Mouse (Mus musculus) lung, postnatal 14 days (tissue): Measurements from ENCODE around the gene Hbq1a.
A peak's percentile ranks its signal among the peaks of the same experiment; 100 is the strongest.
"Not testable (repeated sequence)": the region's sequence is repeated elsewhere in the genome, so short reads cannot be mapped to it uniquely, and the experiment has no call there.

Experiments
- DNase-seq: peaks from one replicate; pipeline ENCODE4 v3.0.0; 2021

Gene Hbq1a

DNA sequence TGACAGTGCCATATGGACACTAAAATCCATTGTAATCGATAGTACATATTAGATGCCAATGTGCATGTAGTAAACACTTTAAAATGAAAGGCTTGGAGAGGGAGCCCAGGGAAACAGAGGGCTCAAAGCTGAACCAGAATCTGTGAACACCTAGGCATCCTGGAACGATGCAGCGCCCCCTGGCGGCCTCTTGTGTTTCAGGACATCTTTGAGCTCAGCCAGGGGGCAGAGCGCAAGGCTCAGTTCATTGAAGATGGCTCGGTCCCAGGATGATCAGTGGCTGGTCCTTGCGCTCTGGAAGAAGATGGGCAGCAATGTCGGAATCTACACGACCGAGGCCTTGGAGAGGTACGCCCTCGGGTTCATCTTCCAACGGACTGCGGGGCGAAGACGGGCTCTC lies at the start of gene Hbq1a:
Gene Hbq1a (plus strand): TSS at position 205 of the 400 bp plus-strand sequence.
- peak; percentile 64 for DNase-seq

GRCm38 (mm10) chr11:32250880-32251763 lies 48.7 kb upstream of the Hbq1a start:
- DNase-seq: no peak

- DNase-seq: no peak
Measured at GRCm38 (mm10) chr11:32253121-32253520, 46.7 kb upstream of the Hbq1a start.

GRCm38 (mm10) chr11:32256146-32256545 lies 43.7 kb upstream of the Hbq1a start:
- DNase-seq: no peak

DNA sequence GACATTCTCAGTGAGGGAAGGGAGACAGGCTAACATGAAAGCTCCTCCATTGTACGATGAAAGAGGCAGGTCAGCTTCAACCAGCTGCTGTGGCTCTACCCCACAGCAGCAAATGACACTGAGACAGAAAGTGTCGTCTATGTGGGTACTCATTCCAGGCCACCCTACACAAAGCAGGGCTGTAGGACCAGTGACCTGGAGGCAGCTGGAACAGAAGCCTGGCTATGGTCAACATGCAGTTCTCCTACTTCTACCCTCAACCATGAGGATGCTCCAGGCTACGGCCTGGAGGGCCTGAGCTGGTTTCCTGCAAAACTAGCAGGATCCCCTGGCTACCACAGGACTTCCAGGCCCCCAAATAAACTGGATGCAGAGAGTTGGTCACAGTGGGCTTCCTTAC lies 43.3 kb upstream of the Hbq1a start:
- no peak for DNase-seq

- no peak for DNase-seq
Measured at GRCm38 (mm10) chr11:32262674-32263415, 37.0 kb upstream of the Hbq1a start.

DNA sequence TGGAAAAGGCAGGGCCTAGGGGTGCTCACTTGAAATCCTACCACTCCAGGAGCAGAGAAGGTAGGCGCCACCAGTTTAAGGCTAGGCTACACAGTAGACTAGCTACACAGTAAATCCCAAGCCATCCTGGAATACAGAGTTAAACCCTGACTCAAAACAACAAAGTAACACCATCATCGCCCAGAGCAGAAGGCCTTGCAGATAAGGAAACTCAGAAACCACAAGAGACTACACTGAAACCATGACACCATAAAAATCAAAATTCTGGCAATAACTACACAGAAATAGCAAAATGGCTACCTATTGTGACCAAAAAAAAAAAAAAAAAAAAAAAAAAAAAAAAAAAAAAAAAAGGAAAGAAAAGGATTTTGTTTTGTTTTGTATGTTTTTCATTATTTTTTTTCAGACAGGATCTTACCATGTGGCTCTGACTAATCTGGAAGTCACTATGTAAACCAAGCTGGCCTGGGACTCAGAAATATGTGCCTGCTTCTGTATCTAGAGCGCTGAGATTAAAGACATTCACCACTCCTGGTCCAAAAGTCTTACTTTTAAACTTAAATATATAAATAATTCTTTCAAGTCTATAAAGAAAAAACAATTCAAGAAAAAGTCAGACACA lies 34.6 kb upstream of the Hbq1a start:
- no peak for DNase-seq

DNA sequence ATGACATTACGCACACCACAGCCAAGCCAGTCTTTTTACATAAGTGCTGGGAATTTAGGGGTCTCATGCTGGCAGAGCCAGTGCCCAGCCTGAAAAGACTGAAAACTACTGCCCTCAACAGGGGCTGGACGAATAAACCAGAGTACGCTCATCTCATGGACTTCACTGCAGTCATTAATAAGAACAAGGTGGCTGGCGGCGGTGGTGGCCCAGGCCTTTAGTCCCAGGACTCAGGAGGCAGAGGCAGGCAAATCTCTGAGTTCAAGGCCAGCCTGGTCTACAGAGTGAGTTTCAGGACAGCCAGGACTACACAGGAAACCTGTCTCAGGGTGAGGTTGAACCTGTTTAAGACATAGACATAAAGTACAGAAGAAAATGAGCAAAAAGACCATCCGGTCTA lies 33.7 kb upstream of the Hbq1a start:
- no peak for DNase-seq

GRCm38 (mm10) chr11:32266776-32267175 lies 33.1 kb upstream of the Hbq1a start:
- DNase-seq: no peak

GRCm38 (mm10) chr11:32267188-32267884 lies 32.5 kb upstream of the Hbq1a start, which contains the start of gene Nprl3:
Gene Nprl3, minus strand, starts transcription at chr11:32267707.
- DNase-seq: peak; percentile 97

GRCm38 (mm10) chr11:32267964-32268363 lies 31.9 kb upstream of the Hbq1a start:
- DNase-seq: no peak

GRCm38 (mm10) chr11:32268952-32269351 lies 30.9 kb upstream of the Hbq1a start:
- DNase-seq: no peak

- no peak for DNase-seq
Measured at GRCm38 (mm10) chr11:32271178-32271577, 28.7 kb upstream of the Hbq1a start.

DNA sequence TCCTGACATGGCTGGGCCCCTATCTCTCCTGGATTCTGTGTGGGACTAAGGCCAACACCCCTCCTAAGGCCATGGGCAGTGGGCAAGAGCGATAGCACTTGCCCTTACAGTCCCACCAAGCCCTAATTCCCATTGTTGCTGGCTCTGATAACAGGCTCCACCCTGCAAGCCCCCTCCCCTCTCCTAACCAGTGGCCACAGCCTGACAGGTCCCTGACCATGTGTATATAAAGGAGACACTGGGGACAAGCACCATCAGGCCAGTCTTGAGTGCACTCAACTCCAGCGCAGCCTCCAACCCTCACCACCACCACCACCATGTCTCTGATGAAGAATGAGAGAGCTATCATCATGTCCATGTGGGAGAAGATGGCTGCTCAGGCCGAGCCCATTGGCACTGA lies 23.5 kb upstream of the Hbq1a start, which contains the start of gene Hba-x:
Gene Hba-x (plus strand): TSS at position 54 of the 400 bp plus-strand sequence.
- DNase-seq: no peak

DNA sequence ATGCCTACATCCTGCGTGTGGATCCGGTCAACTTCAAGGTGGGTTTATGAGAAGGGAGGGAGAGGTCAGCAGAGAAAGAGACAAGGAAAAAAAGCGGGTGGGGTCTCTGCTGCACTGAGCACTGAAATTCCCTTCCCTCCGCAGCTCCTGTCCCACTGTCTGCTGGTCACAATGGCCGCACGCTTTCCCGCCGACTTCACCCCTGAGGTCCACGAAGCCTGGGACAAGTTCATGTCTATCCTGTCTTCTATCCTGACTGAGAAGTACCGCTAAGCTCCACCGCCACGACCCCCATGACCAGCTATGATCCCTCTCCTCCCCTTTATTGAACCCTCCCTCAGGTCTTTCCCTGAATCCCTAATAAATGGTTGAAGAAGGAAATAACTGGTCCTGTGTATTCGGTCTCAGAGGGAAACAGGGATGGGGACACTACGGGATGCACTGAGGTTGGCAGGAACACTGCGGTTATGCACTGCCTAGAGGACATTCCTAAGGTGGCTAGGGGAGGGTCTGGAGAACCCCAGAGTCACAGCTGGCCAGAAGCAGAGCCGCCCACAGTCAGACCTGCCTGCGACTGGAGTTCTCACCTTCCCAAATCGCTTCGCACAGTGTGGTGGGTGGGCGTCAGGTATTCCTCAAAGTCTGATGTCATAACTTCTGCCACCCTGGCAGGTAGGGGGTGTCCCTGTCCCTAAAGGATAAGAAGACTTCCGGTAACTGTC lies 22.0 kb upstream of the Hbq1a start:
- DNase-seq: no peak

GRCm38 (mm10) chr11:32278458-32278957 lies 21.4 kb upstream of the Hbq1a start:
- DNase-seq: no peak

GRCm38 (mm10) chr11:32280646-32281045 lies 19.2 kb upstream of the Hbq1a start:
- DNase-seq: no peak

DNA sequence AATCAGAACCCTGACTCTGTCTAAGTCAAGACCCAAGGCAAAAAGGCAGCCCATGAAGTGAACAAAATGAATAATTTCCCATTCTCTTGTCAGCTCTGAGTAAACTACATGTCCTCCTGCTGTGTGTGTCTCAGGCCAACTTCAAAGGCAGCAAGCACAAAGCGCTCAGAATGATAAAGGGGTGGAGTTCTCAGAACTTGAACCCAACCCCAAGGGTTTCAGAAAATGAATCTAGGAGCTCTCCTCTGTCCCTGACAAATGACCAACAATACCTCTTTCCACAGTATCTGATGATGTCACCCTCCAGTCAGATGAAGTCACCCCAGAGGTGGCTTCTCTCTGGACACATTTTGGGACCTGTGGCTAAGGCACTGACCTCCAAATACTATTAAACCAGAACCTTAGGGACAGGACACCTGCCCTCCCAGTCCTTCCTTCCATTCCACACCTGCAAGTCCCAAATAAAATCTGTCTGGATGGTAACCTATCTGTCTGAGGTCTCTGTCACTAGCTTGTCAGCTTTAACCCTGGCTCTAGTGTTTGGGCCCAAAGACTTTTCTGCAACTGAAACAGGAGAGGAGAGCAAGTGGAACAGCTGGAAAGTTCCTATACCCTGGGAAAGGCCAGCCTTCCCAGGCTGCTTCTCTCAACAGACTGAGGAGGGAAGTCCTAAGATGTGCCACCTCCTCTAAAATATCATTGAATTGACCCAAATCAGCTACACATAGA lies 18.3 kb upstream of the Hbq1a start:
- no peak for DNase-seq

DNA sequence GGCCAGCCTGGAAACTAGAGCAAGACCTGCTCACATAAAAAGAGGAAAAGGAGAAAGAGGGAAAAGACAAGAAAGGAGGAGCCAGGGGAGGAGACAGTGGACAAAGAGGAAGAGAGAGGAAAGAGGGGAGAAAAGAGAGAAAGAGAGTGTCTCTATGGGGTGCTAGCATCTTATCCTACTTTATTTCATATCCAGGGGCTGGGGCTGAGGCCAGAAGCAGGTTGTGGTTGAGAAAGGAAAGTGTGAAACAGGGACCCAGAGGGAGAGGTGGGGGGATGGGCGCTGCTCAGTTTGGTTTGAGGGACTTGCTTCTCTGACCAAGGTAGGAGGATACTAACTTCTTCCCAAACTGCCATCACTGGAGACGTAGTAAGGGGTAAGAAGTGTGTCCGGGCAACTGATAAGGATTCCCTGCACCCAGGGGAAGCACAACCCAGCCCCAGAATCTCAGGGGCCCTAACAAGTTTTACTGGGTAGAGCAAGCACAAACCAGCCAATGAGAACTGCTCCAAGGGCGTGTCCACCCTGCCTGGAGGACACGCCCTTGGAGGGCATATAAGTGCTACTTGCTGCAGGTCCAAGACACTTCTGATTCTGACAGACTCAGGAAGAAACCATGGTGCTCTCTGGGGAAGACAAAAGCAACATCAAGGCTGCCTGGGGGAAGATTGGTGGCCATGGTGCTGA lies 16.6 kb upstream of the Hbq1a start, which contains the start of gene Hba-a1:
Gene Hba-a1 (plus strand): TSS at position 421 of the 687 bp plus-strand sequence.
- DNase-seq: not testable (repeated sequence)

DNA sequence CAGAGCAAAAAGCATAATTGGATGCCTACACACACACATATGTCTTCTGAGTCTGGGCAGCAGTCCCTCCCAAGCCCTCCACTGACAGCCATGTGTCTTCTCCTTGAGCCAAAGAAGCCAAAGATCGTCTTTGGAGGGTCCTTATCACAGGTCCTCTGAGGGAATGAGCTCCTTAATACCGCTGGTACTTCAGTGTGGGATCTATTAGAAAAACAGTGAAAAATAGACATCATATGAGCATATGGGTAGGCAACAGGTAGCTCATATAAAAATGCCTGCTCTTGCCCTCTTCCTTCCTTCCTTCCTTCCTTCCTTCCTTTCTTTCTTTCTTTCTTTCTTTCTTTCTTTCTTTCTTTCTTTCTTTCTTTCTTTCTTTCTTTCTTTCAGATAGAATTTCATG lies 15.3 kb upstream of the Hbq1a start:
- DNase-seq: not testable (repeated sequence)
